Comparison of ENCODE assay signal across 24 mouse cellular contexts in genomic region chr8:80289282-80289681, GRCm38 (mm10).
DNase-seq lines count a peak whose midpoint lies in the region; ATAC-seq and TF ChIP-seq lines count a peak whose summit lies in the region.
"Had no signal": no experiment of that assay in that cellular context is flagged by ENCODE, and none has a peak within 500 bp of the region (broad histone marks: within the 10 kb centered on the region; RNA-seq: fewer than 3 reads in every experiment).

No protein-coding gene starts in this region.

- H3K4me1 ChIP-seq in liver, postnatal 0 days (ENCODE audit: insufficient read depth): no peaks in the 10 kb centered on the region
- no peaks in the 10 kb centered on the region for H3K4me1 ChIP-seq in liver, embryonic 11.5 days (replicated peaks; ENCODE audit: control insufficient read depth, insufficient read depth, low read length)
- H3K4me1 ChIP-seq: embryonic facial prominence, embryonic 10.5 days; embryonic facial prominence, embryonic 12.5 days; forebrain, embryonic 13.5 days; forebrain, embryonic 15.5 days had no signal

- H3K9me3 ChIP-seq in liver, postnatal 0 days (ENCODE audit: low read length): no peaks in the 10 kb centered on the region
- H3K9me3 ChIP-seq in liver, embryonic 11.5 days (ENCODE audit: control insufficient read depth, low read length): no peaks in the 10 kb centered on the region
- H3K9me3 ChIP-seq: embryonic facial prominence, embryonic 10.5 days; embryonic facial prominence, embryonic 12.5 days; forebrain, embryonic 13.5 days; forebrain, embryonic 15.5 days; G1E had no signal

- H3K27me3 ChIP-seq in liver, postnatal 0 days (ENCODE audit: insufficient read depth, low read length): no peaks in the 10 kb centered on the region
- H3K27me3 ChIP-seq in liver, embryonic 11.5 days (replicated peaks; ENCODE audit: control insufficient read depth, insufficient read depth, low read length): no peaks in the 10 kb centered on the region
- H3K27me3 ChIP-seq: CH12.LX; embryonic facial prominence, embryonic 12.5 days; forebrain, embryonic 13.5 days; forebrain, embryonic 15.5 days had no signal

- TF ChIP-seq CTCF in liver, postnatal 0 days (IDR thresholded peaks at IDR 0.05; ENCODE audit: low read depth): no peak

- H3K4me2 ChIP-seq in liver, postnatal 0 days (ENCODE audit: low read depth, low read length): no peak overlapping the region
- H3K4me2 ChIP-seq in liver, embryonic 11.5 days: no peak overlapping the region
- H3K4me2 ChIP-seq: embryonic facial prominence, embryonic 12.5 days; forebrain, embryonic 13.5 days; forebrain, embryonic 15.5 days had no signal

- peak; percentile 63 for ATAC-seq in liver, postnatal 0 days
- ATAC-seq in liver, embryonic 11.5 days (replicated peaks; ENCODE audit: low FRiP score): no peak
- ATAC-seq: activated CD4-positive, CD25-positive, alpha-beta regulatory T cell, adult 4 months; CD4-positive, CD25-positive, alpha-beta regulatory T cell, adult 4 months; forebrain, embryonic 13.5 days; forebrain, embryonic 15.5 days; Patski had no signal

- peak; percentile 40 for DNase-seq in heart, adult 11 months
- no peak for DNase-seq in heart, adult 18-20 months
- no peak for DNase-seq in liver, postnatal 0 days
- no peak for DNase-seq in liver, embryonic 11.5 days (ENCODE audit: low spot score)
- peak; percentile 9 for DNase-seq in lung, postnatal 25 days (ENCODE audit: low spot score)
- no peak for DNase-seq in lung, postnatal 4 days
- DNase-seq: adrenal gland, adult 8-10 months; adrenal gland, postnatal 14 days; adrenal gland, postnatal 36 days; B cell, adult 2 months; cerebellum, adult 11-12 months; cerebellum, adult 2 months; cerebellum, adult 9-10 months; cerebellum, postnatal 10 days; cerebellum, postnatal 25 days had no signal

- H3K4me3 ChIP-seq in liver, postnatal 0 days (ENCODE audit: low read depth, low read length): no peak overlapping the region
- no peak overlapping the region for H3K4me3 ChIP-seq in liver, embryonic 11.5 days (ENCODE audit: low read depth, low read length)
- H3K4me3 ChIP-seq: embryonic facial prominence, embryonic 10.5 days; embryonic facial prominence, embryonic 12.5 days; forebrain, embryonic 13.5 days; forebrain, embryonic 15.5 days had no signal

- no peaks in the 10 kb centered on the region for H3K36me3 ChIP-seq in liver, postnatal 0 days (replicated peaks; ENCODE audit: insufficient read depth, low read length)
- H3K36me3 ChIP-seq in liver, embryonic 11.5 days (ENCODE audit: control insufficient read depth, insufficient read depth, low read length): no peaks in the 10 kb centered on the region
- H3K36me3 ChIP-seq: embryonic facial prominence, embryonic 10.5 days; embryonic facial prominence, embryonic 12.5 days; forebrain, embryonic 15.5 days; G1E had no signal

- 71% methylated on average over 6 of the region's 6 CpGs for WGBS in liver, postnatal 0 days (ENCODE audit: insufficient replicate concordance)
- 70% methylated on average over 6 of the region's 6 CpGs for WGBS in liver, embryonic 11.5 days

- H3K9ac ChIP-seq in liver, postnatal 0 days (replicated peaks): no peak overlapping the region
- no peak overlapping the region for H3K9ac ChIP-seq in liver, embryonic 11.5 days (ENCODE audit: low read depth, low read length)
- H3K9ac ChIP-seq: embryonic facial prominence, embryonic 12.5 days; forebrain, embryonic 13.5 days; forebrain, embryonic 15.5 days had no signal

- H3K27ac ChIP-seq in liver, postnatal 0 days (ENCODE audit: low read depth): no peak overlapping the region
- H3K27ac ChIP-seq in liver, embryonic 11.5 days (ENCODE audit: low read depth, low read length): no peak overlapping the region
- H3K27ac ChIP-seq: embryonic facial prominence, embryonic 10.5 days; embryonic facial prominence, embryonic 12.5 days; forebrain, embryonic 13.5 days; forebrain, embryonic 15.5 days had no signal

- peak; percentile 90 for TF ChIP-seq EP300 in liver, postnatal 0 days (IDR thresholded peaks at IDR 0.05; ENCODE audit: low read depth)

Comparison
In these comparisons a context has a peak if more than half of its experiments do, and no peak if none do; other contexts are left out.
1. DNase-seq: peak in heart, adult 11 months (single experiment) and lung, postnatal 25 days (single experiment); none in heart, adult 18-20 months (0 of 2), liver, postnatal 0 days (single experiment), liver, embryonic 11.5 days (single experiment) and lung, postnatal 4 days (0 of 2).